Mouse (Mus musculus): ENCODE data around the gene Ccl11. TPM values are rescaled to one million over a fixed set of nuclear protein-coding genes. Genes with fewer than 3 reads are reported as not detected.

Ccl11 gene
- 0.23 TPM in 1 of 2 replicates, not detected in the other for polyA plus RNA-seq (2015; fragmentation: Nextera tagmentation; extraction: Ambion mirVana)

GRCm38 (mm10) chr11:82057646-82058045 lies at the start of gene Ccl11:
TSS of gene Ccl11 (plus strand) at chr11:82057823.
- no peaks in the 10 kb centered on the region for H3K36me3 ChIP-seq (ENCODE audit: control insufficient read depth, insufficient read depth, low read length)
- no peak within 1 kb of the TSS for H3K27ac ChIP-seq (ENCODE audit: low read length)
- H3K27me3 ChIP-seq (ENCODE audit: control insufficient read depth, insufficient read depth, low read depth, low read length): no peaks in the 10 kb centered on the region
- H3K9me3 ChIP-seq (replicated peaks; ENCODE audit: control insufficient read depth, low read length, poor library complexity, severe bottlenecking): no peaks in the 10 kb centered on the region
- H3K4me2 ChIP-seq (ENCODE audit: low read length): no peak within 1 kb of the TSS
- 83% methylated on average over 6 of the region's 6 CpGs for WGBS
- no peaks in the 10 kb centered on the region for H3K4me1 ChIP-seq (ENCODE audit: control insufficient read depth, insufficient read depth, low read length)
- ATAC-seq: no peak
- H3K4me3 ChIP-seq (ENCODE audit: low read depth, low read length): no peak within 1 kb of the TSS
- no peak within 1 kb of the TSS for H3K9ac ChIP-seq (ENCODE audit: low read depth, low read length)

GRCm38 (mm10) chr11:82010115-82010514 lies 47.5 kb upstream of the Ccl11 start:
- H3K27ac ChIP-seq (ENCODE audit: low read length): no peak overlapping the region
- H3K9me3 ChIP-seq (replicated peaks; ENCODE audit: control insufficient read depth, low read length, poor library complexity, severe bottlenecking): no peaks in the 10 kb centered on the region
- no peaks in the 10 kb centered on the region for H3K27me3 ChIP-seq (ENCODE audit: control insufficient read depth, insufficient read depth, low read depth, low read length)
- no peak overlapping the region for H3K4me3 ChIP-seq (ENCODE audit: low read depth, low read length)
- H3K4me2 ChIP-seq (ENCODE audit: low read length): no peak overlapping the region
- 90% methylated on average over 3 of the region's 3 CpGs for WGBS
- ATAC-seq: no peak
- no peaks in the 10 kb centered on the region for H3K36me3 ChIP-seq (ENCODE audit: control insufficient read depth, insufficient read depth, low read length)
- H3K4me1 ChIP-seq (ENCODE audit: control insufficient read depth, insufficient read depth, low read length): no peaks in the 10 kb centered on the region
- H3K9ac ChIP-seq (ENCODE audit: low read depth, low read length): no peak overlapping the region

GRCm38 (mm10) chr11:82011411-82012193 lies 46.0 kb upstream of the Ccl11 start:
- Histone ChIP-seq H3K27me3 (ENCODE audit: control insufficient read depth, insufficient read depth, low read depth, low read length) (no peaks in the 10 kb centered on the region), H3K9me3 (replicated peaks; ENCODE audit: control insufficient read depth, low read length, poor library complexity, severe bottlenecking) (no peaks in the 10 kb centered on the region), H3K4me2 (ENCODE audit: low read length) (no peak overlapping the region), H3K9ac (ENCODE audit: low read depth, low read length) (no peak overlapping the region), H3K27ac (ENCODE audit: low read length) (no peak overlapping the region), H3K36me3 (ENCODE audit: control insufficient read depth, insufficient read depth, low read length) (no peaks in the 10 kb centered on the region), H3K4me3 (ENCODE audit: low read depth, low read length) (no peak overlapping the region), H3K4me1 (ENCODE audit: control insufficient read depth, insufficient read depth, low read length) (no peaks in the 10 kb centered on the region)
- ATAC-seq: no peak
- 65% methylated on average over 8 of the region's 8 CpGs for WGBS

- no peak for ATAC-seq
- 53% methylated on average over 1 of the region's 1 CpGs for WGBS
- Histone ChIP-seq H3K4me1 (ENCODE audit: control insufficient read depth, insufficient read depth, low read length) (no peaks in the 10 kb centered on the region), H3K27me3 (ENCODE audit: control insufficient read depth, insufficient read depth, low read depth, low read length) (no peaks in the 10 kb centered on the region), H3K9me3 (replicated peaks; ENCODE audit: control insufficient read depth, low read length, poor library complexity, severe bottlenecking) (no peaks in the 10 kb centered on the region), H3K27ac (ENCODE audit: low read length) (no peak overlapping the region), H3K4me3 (ENCODE audit: low read depth, low read length) (no peak overlapping the region), H3K4me2 (ENCODE audit: low read length) (no peak overlapping the region), H3K36me3 (ENCODE audit: control insufficient read depth, insufficient read depth, low read length) (no peaks in the 10 kb centered on the region), H3K9ac (ENCODE audit: low read depth, low read length) (no peak overlapping the region)
Measured at GRCm38 (mm10) chr11:82013756-82014155, 43.9 kb upstream of the Ccl11 start.

- H3K4me1 ChIP-seq (ENCODE audit: control insufficient read depth, insufficient read depth, low read length): no peaks in the 10 kb centered on the region
- WGBS: 85% methylated on average over 2 of the region's 2 CpGs
- no peak overlapping the region for H3K4me3 ChIP-seq (ENCODE audit: low read depth, low read length)
- H3K9ac ChIP-seq (ENCODE audit: low read depth, low read length): no peak overlapping the region
- H3K36me3 ChIP-seq (ENCODE audit: control insufficient read depth, insufficient read depth, low read length): no peaks in the 10 kb centered on the region
- no peak for ATAC-seq
- no peak overlapping the region for H3K27ac ChIP-seq (ENCODE audit: low read length)
- no peak overlapping the region for H3K4me2 ChIP-seq (ENCODE audit: low read length)
- H3K9me3 ChIP-seq (replicated peaks; ENCODE audit: control insufficient read depth, low read length, poor library complexity, severe bottlenecking): no peaks in the 10 kb centered on the region
- H3K27me3 ChIP-seq (ENCODE audit: control insufficient read depth, insufficient read depth, low read depth, low read length): no peaks in the 10 kb centered on the region
Measured at GRCm38 (mm10) chr11:82015066-82015465, 42.6 kb upstream of the Ccl11 start.

GRCm38 (mm10) chr11:82016181-82016780 lies 41.3 kb upstream of the Ccl11 start:
- H3K36me3 ChIP-seq (ENCODE audit: control insufficient read depth, insufficient read depth, low read length): no peaks in the 10 kb centered on the region
- H3K9ac ChIP-seq (ENCODE audit: low read depth, low read length): no peak overlapping the region
- no peak overlapping the region for H3K4me2 ChIP-seq (ENCODE audit: low read length)
- H3K4me3 ChIP-seq (ENCODE audit: low read depth, low read length): no peak overlapping the region
- ATAC-seq: no peak
- 86% methylated on average over 3 of the region's 3 CpGs for WGBS
- no peak overlapping the region for H3K27ac ChIP-seq (ENCODE audit: low read length)
- no peaks in the 10 kb centered on the region for H3K9me3 ChIP-seq (replicated peaks; ENCODE audit: control insufficient read depth, low read length, poor library complexity, severe bottlenecking)
- H3K4me1 ChIP-seq (ENCODE audit: control insufficient read depth, insufficient read depth, low read length): no peaks in the 10 kb centered on the region
- no peaks in the 10 kb centered on the region for H3K27me3 ChIP-seq (ENCODE audit: control insufficient read depth, insufficient read depth, low read depth, low read length)

- H3K9ac ChIP-seq (ENCODE audit: low read depth, low read length): no peak overlapping the region
- no peaks in the 10 kb centered on the region for H3K4me1 ChIP-seq (ENCODE audit: control insufficient read depth, insufficient read depth, low read length)
- WGBS: 70% methylated on average over 2 of the region's 2 CpGs
Measured at GRCm38 (mm10) chr11:82019389-82019788, 38.2 kb upstream of the Ccl11 start.

GRCm38 (mm10) chr11:82019793-82020192 lies 37.8 kb upstream of the Ccl11 start:
- Histone ChIP-seq H3K4me2 (ENCODE audit: low read length) (no peak overlapping the region), H3K9me3 (replicated peaks; ENCODE audit: control insufficient read depth, low read length, poor library complexity, severe bottlenecking) (no peaks in the 10 kb centered on the region), H3K9ac (ENCODE audit: low read depth, low read length) (no peak overlapping the region), H3K4me1 (ENCODE audit: control insufficient read depth, insufficient read depth, low read length) (no peaks in the 10 kb centered on the region), H3K36me3 (ENCODE audit: control insufficient read depth, insufficient read depth, low read length) (no peaks in the 10 kb centered on the region), H3K27ac (ENCODE audit: low read length) (no peak overlapping the region), H3K27me3 (ENCODE audit: control insufficient read depth, insufficient read depth, low read depth, low read length) (no peaks in the 10 kb centered on the region), H3K4me3 (ENCODE audit: low read depth, low read length) (no peak overlapping the region)
- no peak for ATAC-seq

More at GRCm38 (mm10) chr11:82019389-82019788, 38.2 kb upstream of the Ccl11 start:
- Histone ChIP-seq H3K27me3 (ENCODE audit: control insufficient read depth, insufficient read depth, low read depth, low read length) (no peaks in the 10 kb centered on the region), H3K9me3 (replicated peaks; ENCODE audit: control insufficient read depth, low read length, poor library complexity, severe bottlenecking) (no peaks in the 10 kb centered on the region), H3K36me3 (ENCODE audit: control insufficient read depth, insufficient read depth, low read length) (no peaks in the 10 kb centered on the region), H3K4me3 (ENCODE audit: low read depth, low read length) (no peak overlapping the region), H3K4me2 (ENCODE audit: low read length) (no peak overlapping the region), H3K27ac (ENCODE audit: low read length) (no peak overlapping the region)
- ATAC-seq: no peak

- 70% methylated on average over 3 of the region's 3 CpGs for WGBS
- H3K27ac ChIP-seq (ENCODE audit: low read length): no peak overlapping the region
- H3K4me1 ChIP-seq (ENCODE audit: control insufficient read depth, insufficient read depth, low read length): no peaks in the 10 kb centered on the region
- H3K27me3 ChIP-seq (ENCODE audit: control insufficient read depth, insufficient read depth, low read depth, low read length): no peaks in the 10 kb centered on the region
- H3K4me2 ChIP-seq (ENCODE audit: low read length): no peak overlapping the region
- no peak overlapping the region for H3K9ac ChIP-seq (ENCODE audit: low read depth, low read length)
- ATAC-seq: no peak
- H3K9me3 ChIP-seq (replicated peaks; ENCODE audit: control insufficient read depth, low read length, poor library complexity, severe bottlenecking): no peaks in the 10 kb centered on the region
- H3K4me3 ChIP-seq (ENCODE audit: low read depth, low read length): no peak overlapping the region
- no peaks in the 10 kb centered on the region for H3K36me3 ChIP-seq (ENCODE audit: control insufficient read depth, insufficient read depth, low read length)
Measured at GRCm38 (mm10) chr11:82021406-82021805, 36.2 kb upstream of the Ccl11 start.
